Mouse (Mus musculus) kidney, postnatal 4 days (tissue): ENCODE results near the gene Qars.

Source experiments
- DNase-seq, 2 experiments: peaks; one replicate each; pipeline ENCODE4 v3.0.0; 2021; ENCODE audit warnings: mixed read lengths in 2 of 2

Gene Qars

DNA sequence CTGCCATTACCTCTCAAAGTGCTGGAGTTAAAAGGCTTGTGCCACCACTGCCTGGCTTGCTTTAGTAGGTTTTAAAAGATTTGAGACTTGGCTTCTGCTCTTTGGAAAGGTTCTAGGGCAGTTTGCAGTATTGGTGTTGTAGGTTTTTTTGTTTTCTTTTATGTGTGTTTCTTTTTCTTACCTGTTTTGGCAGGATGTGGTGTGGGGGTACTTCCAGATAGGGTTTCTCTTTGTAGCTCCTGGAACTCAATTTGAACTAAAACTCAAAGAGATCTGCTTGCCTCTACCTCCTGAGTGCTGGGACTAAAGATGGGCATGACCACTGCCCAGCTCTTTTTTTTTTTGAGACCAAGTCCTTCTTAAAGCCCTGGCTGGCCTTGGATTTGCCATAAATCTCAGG is 33.3 kb downstream of the Qars start:
- DNase-seq: no peak

DNA sequence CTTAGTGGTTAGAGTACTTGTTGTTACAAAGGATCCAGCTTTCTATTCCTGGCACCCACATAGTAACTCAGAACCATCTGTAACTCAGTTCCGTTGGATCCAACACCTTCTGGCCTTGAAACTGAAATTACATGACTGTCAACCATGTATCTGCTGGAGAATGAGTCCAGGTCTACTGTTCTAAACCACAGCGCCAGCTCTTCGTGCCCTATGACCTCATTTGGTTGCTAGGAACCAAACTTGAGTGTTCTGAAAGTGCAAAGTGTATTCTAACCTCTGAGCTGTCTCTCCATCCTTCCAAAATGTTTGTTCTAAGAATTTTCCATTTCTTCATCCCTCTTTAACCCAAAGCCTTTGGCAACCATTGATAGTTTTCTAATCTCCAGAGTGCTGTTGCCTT is 38.5 kb downstream of the Qars start:
- DNase-seq: no peak

DNA sequence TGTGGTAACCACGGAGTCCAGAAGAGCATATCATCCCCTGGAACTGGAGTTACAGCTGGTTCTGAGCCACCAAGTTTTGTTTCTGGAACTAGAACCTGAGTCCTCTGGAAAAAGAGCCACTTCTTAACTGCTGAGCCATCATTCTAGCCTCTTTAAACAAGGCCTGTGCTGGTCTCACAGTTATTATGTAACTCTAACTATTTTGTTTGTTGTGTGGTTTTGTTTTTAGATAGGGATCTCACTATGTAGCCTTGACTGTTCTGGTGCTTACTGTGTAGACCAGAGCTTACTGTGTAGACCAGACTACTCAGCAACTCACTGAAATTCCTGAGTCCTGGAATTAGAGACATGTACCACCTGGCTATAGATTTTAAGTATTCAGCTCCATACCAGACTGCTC is 39.4 kb downstream of the Qars start:
- no peak for DNase-seq

DNA sequence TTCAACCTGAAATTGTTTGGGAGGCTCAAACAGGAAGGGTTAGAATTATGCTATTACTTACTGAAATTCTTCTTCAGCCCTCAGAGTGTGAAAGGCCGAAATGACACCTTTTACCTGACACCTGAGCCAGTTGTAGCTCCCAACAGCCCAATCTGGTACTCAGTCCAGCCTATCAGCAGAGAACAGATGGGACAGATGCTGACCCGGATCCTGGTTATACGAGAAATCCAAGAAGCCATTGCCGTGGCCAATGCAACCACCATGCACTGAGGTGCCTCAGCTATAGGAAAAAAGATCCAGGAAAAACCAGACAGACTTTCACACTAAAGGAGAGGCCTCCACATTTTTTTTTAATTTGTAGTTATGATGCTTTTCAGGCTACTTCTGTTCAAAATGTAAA is 51.7 kb downstream of the Qars start:
- DNase-seq: no peak

DNA sequence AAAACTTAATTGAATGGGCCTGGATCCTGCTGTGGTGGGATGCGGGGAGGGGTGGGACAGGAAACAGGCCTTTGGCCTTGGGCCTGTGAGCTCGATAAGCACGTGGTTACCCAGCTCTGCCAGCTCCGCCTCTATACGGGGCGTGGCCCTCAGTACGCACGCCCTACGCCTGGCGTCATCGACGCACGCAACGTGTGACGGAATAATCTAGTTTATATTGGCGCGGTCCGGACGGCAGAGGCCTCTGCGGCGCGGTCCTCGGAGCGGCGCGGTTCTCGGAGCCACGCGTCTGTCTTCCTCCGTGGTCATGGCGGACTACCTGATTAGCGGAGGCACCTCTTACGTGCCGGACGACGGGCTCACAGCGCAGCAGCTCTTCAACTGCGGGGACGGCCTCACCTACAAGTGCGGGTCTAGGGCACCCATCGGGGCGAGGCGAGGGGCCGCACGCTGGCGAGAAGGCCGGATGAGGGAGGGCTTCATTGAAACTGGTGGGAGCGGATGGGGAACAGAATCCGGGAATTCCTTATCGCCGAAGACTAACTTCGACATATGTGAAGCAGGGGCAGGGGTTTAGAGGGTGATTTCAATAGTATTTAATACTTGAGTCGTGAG is 52.8 kb downstream of the Qars start, which contains the start of gene Impdh2:
Gene Impdh2, plus strand, starts transcription at position 60 of the 615 bp plus-strand sequence.
- peak; percentile 97 to 98 for DNase-seq

DNA sequence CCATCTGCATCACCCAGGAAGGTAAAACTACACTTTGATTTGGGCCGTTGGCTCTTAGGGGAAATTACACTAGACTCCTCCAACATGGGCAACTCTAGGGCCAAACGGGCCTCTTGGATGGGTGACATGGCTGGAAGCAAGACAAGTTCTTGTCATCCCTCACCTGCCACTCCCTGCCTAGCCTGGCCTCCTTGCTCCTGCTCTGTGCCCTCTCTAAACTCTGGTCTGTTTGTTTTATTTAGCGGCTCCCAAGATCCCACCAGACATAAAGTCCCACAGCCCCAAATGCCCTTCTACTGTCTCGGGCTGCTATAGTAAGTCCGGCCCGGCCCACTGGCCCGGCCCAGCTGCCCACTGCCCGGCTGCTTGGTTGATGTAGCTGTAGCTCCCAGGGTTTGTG is 56.2 kb downstream of the Qars start:
- no peak for DNase-seq

DNA sequence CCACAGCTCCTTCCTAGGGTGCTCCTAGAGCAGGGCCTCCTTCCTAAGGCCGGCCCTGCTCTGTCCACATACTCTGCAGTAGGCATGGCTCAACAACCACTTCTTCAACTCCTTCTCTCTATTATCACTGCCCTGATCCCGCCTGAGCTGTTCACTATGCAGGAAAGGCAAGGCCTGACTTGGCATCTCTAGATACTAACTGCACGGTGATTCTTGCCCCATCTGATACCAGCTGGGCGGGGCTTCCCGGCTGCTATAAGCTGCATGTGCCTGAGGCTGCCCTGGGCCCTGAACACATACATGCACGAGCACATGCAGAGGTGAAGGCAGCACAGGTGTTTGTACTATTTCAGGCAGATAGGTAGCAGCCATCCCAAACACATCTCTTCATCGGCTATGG is 56.6 kb downstream of the Qars start:
- DNase-seq: no peak
